Mouse (Mus musculus): ENCODE measurements around the gene Scn4b.

Scn4b gene

DNA sequence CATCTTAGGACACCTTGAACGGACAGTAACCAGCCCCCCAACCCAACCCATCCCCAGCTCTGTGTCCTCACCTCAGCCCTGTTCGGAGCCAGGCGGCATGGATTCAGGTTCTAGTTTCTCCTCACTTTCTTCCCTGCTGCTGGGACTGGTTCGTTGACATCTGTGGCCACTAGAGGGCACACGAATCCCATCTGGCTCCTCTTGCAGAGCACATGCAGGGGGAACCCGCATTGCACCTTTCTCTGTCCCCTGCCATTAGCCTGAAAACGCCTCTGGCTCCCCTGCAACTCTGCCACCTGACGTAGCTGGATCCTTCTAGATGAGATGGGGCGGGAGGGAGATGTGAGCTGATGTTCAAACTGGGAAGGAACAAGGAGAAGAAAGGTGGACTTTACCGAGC, 16.4 kb upstream of the Scn4b start:
- in situ Hi-C loops (cut with MboI; ENCODE audit: low pct_unique_long_range_greater_than_20kb in 1 of 2, low sequenced_read_pairs in 2 of 2, unreplicated experiment in 1 of 2): loop anchor here in 1 of 2 experiments (5.0 kb wide), 1 partner anchor 94 kb away; no protein-coding TSS in a partner anchor

DNA sequence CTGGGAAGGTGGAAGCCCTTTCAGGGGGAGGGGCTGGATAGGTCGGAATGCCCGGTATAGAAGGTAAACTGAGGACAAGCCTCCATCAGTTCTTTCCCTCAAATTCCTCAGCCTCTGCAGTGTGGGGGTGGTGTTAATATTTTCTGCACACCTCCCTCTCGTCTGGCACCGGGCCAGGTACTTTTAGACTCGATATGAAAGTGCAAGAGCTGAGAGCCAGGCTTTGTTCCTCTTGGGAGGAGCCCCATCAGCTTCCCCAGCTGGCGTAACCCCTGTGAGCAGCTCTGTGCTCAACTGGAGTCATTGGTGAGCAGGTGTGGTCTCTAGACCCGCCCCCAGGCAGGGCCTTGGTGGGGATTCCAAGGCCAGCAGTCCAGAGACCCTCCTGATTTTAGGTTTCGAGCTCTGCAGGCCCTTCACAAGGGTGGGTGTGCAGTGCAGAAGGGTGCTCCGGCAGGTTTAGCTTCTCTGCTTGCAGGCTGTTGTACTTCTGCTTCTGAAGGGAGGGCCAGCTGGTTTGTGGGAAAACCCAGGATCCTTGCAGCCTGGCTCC, 15.9 kb upstream of the Scn4b start:
- in situ Hi-C loops (cut with MboI; ENCODE audit: low pct_unique_long_range_greater_than_20kb in 1 of 2, low sequenced_read_pairs in 2 of 2, unreplicated experiment in 1 of 2): loop anchor here in 1 of 2 experiments (5.0 kb wide), 1 partner anchor 95 kb away; no protein-coding TSS in a partner anchor

DNA sequence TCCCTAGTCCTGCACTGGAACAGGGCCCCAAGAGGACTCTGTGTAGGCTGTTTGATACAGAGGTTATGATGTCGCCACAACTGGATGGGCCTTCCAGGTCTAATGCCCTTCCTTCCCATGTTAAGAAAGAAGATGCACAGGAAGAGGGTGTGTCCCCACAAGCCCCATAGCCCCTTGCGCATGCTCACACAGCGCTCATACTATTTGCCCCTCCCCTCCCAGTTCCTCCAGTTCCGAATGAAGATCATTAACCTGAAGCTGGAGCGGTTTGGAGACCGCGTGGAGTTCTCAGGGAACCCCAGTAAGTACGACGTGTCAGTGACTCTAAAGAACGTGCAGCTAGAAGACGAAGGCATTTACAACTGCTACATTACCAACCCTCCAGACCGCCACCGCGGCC, 13.0 kb upstream of the Scn4b start:
- in situ Hi-C loops (cut with MboI; ENCODE audit: low pct_unique_long_range_greater_than_20kb in 1 of 2, low sequenced_read_pairs in 2 of 2, unreplicated experiment in 1 of 2): loop anchor here in 1 of 2 experiments (25.0 kb wide), 1 partner anchor 663 kb away; the partner anchor contains the start of gene Upk2

DNA sequence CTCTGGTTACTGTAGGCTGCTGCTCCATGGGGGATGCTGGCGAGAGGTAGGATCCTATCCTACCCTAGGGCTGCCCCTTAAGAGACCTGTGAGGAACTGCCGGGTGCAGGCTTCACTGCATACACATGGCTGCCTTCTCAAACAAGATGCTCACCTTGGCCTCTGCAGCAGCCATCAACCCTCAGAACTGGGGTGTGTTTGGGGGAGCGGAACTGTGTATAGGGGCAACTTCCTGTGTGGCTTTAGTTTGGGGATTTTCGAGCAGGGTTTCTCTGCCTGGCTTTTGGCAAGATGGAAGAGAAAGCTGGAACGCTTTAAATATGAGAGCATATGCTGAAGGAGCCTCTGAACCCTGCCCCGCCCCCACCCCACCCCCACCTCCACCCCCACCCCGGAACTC, 11.3 kb upstream of the Scn4b start:
- in situ Hi-C loops (cut with MboI; ENCODE audit: low pct_unique_long_range_greater_than_20kb in 1 of 2, low sequenced_read_pairs in 2 of 2, unreplicated experiment in 1 of 2): loop anchor here in 1 of 2 experiments (25.0 kb wide), 1 partner anchor 665 kb away; the partner anchor contains the start of gene Upk2

DNA sequence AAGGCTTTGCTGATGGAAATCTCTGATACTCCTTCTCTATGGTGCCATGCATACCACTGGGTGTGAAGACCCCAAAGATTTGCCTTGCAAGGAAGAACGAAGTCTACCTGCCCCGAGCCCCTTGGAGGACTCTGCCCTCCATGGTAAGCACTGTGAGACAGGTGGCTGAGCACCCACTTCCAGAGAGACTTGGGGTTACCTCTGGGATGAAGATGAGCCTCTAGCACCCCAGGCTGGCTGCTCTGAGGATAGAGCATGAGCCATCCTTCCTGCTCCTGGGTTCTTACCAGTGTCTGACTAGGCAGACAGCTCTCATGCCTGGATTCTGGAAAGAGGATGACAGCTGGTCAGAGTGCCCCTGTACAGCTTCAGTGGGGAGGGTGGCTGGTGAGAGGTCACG, 8.1 kb upstream of the Scn4b start:
- in situ Hi-C loops (cut with MboI; ENCODE audit: low pct_unique_long_range_greater_than_20kb in 1 of 2, low sequenced_read_pairs in 2 of 2, unreplicated experiment in 1 of 2): loop anchor here in 1 of 2 experiments (25.0 kb wide), 1 partner anchor 668 kb away; the partner anchor contains the start of gene Upk2

DNA sequence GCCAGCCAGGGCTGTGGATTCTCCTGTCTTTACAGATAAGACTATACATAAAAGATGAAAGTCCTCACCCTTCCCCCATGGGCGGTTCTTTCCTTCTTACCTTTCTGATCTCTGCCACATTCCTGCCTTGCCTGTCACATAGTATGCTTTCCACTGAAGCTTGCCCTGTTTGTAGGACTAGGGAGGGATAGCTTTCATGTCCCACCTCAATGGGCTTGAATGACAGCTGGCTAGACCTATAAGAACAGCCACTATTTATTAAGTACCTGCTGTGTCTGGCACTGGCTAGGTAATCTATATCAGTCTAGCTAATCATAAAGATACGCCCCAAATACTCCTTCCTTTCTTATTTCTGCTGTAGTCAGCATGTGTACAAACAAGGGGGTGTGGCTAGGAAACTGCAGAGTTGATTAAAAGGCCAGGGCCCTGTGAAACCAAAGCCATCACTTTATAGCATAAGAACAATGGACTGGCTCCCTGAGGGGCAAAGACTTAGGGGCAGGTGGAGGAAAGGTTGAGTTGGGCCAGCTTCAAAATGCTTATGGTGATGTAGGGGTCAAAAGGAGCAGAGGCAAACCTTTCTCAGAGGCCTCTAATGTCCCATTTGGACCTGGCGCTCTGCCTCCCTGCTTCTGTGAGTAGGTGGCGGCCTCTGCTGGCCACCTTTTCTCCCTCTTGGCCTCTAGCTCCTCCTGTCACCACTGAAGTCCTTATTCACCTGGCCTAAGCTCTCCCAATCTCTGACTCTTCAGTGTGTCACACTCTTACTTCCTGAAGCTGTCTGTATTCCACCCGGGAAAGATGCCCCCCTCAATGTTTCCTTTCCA, 4.5 kb upstream of the Scn4b start:
- in situ Hi-C loops (cut with MboI; ENCODE audit: low pct_unique_long_range_greater_than_20kb in 1 of 2, low sequenced_read_pairs in 2 of 2, unreplicated experiment in 1 of 2): loop anchor here in 1 of 2 experiments (25.0 kb wide), 1 partner anchor 671 kb away; the partner anchor contains the start of gene Upk2

DNA sequence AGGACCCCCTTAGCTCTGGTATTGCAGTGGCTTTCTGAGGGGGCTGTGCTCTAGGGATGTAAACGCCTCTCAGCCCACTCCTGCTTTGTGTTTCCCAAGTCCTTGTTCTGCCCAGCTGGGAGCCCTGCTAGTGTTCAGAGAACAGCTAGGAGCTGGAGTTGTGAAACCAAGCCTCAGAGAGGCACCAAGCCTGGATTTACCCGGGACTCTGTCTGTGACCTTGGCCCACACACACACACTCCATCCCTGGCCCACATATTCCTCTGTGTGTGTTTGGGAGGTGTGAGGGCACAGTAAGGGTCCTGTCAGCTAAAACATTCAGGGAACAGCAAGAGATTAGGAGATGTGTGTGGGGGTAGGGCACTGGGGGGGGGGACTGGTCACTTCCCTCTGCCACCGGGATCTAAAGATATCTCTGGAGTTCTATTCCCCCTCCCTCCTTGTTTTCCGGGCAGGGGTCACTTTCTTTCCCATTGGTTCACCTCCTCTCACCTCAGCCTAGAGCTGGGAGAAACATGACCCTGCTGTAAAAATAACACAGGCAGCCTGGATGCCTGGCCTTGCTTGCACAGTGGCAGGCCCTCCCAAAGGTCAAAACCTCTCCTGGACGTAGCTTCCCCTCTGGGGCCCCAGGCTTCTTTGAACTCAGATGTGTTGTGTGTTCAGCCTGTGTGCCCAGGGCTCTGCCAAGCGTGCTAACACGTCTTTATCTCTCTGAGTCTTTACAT, 1.6 kb upstream of the Scn4b start:
- in situ Hi-C loops (cut with MboI; ENCODE audit: low pct_unique_long_range_greater_than_20kb in 1 of 2, low sequenced_read_pairs in 2 of 2, unreplicated experiment in 1 of 2): loop anchor here in 1 of 2 experiments (25.0 kb wide), 1 partner anchor 674 kb away; the partner anchor contains the start of gene Upk2

DNA sequence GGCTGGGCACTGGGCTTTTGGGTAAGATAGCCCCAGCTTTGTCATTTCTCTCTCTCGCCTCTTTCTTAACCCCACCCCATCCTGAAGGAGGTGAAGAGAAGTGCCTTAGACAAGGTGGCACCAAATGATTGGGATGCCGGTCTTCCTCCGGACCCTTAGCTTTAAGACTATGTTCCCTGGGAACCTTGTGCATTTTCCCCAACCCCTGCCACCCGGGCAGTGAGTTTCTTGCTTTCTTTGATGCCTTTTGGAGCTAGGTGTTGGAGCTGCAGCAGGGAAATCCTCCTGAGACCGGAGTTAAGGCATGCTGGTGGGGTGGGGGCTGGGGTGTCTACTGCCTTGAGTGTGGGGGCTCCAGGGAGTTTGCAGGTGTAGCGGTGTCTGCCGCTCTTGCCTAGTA, 887 bp downstream of the Scn4b start:
- in situ Hi-C loops (cut with MboI; ENCODE audit: low pct_unique_long_range_greater_than_20kb in 1 of 2, low sequenced_read_pairs in 2 of 2, unreplicated experiment in 1 of 2): loop anchor here in 1 of 2 experiments (25.0 kb wide), 1 partner anchor 677 kb away; the partner anchor contains the start of gene Upk2

DNA sequence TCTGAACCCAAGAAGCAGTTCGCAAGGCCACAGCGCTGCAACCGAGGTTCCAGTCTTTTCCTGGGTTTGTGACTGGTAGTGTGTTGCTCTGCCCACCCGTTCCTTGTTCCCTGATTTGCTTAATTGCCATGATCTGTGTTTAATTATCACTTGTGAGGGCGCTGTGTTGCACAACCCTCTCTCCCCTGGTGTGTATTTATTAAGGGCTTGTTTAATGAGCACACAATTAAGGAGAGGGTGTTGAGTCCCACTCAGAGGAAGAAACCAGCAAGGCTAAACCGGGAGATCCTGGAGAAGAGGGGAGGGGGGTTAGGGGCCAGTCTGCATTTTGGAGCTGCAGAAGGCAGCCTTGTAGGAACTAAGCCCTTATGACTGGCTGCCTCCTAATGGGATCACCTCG, 2.8 kb downstream of the Scn4b start:
- in situ Hi-C loops (cut with MboI; ENCODE audit: low pct_unique_long_range_greater_than_20kb in 1 of 2, low sequenced_read_pairs in 2 of 2, unreplicated experiment in 1 of 2): loop anchor here (10.0 to 25.0 kb wide), 2 partner anchors 116 to 679 kb away; partner anchors contain the start of gene Upk2 (in 1 of the 2)

DNA sequence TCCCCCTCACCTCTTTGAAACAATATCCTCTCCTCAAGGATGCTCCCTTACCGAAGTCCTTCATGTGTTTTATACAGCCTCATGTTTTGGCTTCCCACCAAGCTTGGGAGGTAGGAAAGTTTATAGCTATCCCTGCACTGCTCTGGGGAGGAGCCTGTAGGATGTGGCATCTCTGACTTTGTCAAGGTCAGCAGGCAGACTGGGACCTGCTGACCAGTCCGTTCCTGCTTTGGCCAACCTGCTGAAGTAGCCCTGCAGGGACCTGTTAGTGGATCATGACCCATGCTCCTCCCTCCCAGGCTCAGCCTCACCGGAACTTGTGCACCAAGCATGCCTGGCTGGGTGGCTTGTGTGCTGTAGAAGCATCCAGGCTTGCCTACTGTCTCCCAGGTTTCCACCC, 4.5 kb downstream of the Scn4b start:
- in situ Hi-C loops (cut with MboI; ENCODE audit: low pct_unique_long_range_greater_than_20kb in 1 of 2, low sequenced_read_pairs in 2 of 2, unreplicated experiment in 1 of 2): loop anchor here (10.0 to 25.0 kb wide), 2 partner anchors 118 to 680 kb away; partner anchors contain the start of gene Upk2 (in 1 of the 2)

DNA sequence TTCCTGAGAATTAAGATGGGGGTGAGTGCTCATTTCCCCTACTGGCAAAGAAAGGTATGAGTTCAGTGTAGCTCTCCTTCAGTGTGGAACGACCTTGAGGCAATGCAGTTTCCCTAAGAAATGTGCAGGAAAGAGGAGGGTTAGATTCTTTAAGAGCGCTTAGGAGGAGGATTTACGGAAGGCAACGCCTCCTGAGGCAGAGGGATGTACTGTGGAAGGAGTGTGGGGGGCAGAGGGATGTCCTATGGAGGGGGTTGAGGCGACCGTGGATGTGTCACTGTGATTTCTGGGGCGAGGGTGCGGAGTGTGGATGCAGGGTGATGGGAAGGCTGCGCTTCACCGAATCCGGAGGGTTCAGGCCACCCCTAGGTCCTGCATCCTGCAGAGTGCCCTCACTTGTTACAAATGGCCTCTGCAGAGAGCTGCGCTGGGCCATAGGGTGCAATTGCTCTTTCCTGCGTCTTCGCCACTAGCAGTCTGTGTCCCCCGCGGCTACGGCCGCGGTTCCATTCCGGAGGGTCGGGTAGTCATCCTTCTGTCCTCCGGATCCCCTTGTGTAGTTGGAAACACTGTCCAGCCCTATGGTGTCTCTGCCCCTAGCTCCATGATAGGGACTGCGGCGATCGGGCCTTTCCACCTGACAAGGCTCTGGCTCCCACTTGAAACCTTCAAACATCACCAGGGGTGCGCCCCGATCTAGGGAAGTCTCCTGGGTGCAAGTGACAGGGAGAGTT, 7.5 kb downstream of the Scn4b start:
- in situ Hi-C loops (cut with MboI; ENCODE audit: low pct_unique_long_range_greater_than_20kb in 1 of 2, low sequenced_read_pairs in 2 of 2, unreplicated experiment in 1 of 2): loop anchor here (10.0 to 25.0 kb wide), 2 partner anchors 121 to 683 kb away; partner anchors contain the start of gene Upk2 (in 1 of the 2)

DNA sequence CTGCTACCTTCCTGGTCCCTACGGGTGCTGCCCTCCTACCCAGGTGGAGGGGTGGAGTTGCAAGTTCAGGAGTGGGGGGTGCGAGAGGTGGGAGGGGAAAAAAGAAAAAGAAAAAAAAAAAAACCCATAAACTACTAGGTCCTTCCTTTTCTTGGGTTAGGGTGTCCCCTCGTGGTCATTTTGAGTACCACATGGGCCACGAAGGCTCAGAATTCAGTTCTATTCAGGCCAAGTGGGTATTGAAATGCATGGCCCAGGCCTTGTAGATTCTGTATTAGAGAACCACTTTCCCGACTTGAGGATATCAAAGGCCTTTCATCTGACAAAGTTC, 8.0 kb downstream of the Scn4b start:
- in situ Hi-C loops (cut with MboI; ENCODE audit: low pct_unique_long_range_greater_than_20kb in 1 of 2, low sequenced_read_pairs in 2 of 2, unreplicated experiment in 1 of 2): loop anchor here (10.0 to 25.0 kb wide), 2 partner anchors 121 to 684 kb away; partner anchors contain the start of gene Upk2 (in 1 of the 2)

DNA sequence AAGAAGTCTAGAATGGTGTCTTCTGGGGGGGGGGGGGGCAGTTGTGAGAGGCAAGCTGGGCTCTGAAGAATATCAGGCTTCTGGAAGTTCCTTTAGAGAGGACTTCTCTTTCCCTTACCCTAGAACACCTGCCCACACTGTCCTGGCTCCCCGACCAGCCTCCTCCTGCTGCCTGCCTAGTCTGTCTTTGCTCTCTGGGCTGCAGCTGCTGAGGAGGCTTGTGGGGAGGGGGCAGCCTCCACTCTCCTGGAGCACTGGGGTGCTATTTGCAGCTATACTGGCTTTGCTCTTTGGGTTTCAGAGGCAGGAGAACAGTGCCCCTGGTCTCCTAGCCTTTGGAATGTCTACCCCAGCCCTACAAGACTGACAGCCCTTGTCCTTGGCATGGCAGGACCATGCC, 12.7 kb downstream of the Scn4b start:
- in situ Hi-C loops (cut with MboI; ENCODE audit: low pct_unique_long_range_greater_than_20kb in 1 of 2, low sequenced_read_pairs in 2 of 2, unreplicated experiment in 1 of 2): no loop called here

DNA sequence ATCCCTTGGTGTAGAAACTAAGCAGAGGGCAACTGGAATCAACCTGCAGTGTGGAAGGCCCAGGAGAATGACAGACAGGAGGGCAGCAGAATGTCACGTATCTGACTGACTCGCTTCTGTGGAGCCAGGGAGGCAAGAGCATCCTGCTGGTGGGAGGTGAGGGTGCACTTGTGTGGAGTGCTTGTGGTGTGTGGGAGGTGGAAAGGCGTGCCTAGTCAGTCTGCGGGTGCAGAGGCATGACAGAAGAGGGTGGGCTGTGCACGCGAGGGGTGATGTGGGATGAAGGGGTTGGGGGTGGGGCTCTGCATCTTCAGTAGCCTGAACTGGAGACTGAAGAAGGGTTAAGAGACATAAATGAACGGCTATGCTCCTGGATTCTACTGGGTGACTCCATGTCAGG, 15.2 kb downstream of the Scn4b start:
- in situ Hi-C loops (cut with MboI; ENCODE audit: low pct_unique_long_range_greater_than_20kb in 1 of 2, low sequenced_read_pairs in 2 of 2, unreplicated experiment in 1 of 2): no loop called here

DNA sequence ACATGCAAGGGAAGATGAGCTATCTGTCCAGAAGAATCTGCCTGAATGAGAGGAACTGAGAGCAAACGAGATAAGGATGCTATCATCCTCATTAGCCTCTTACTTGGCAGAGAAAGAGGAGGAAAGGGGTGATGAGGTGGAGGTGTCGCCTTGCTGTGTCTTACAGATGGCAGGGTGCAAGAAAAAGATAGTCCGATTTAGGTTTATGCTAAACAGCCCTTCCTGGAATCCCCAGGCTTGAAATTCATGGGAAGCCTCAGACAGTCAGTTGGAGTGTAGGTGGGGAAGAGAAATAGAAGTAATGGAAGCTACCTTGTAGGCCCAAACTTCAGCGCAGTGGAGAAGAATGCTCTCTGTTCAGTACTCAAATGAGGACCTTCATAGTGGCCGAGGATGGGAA, 29.7 kb downstream of the Scn4b start:
- in situ Hi-C loops (cut with MboI; ENCODE audit: low pct_unique_long_range_greater_than_20kb in 1 of 2, low sequenced_read_pairs in 2 of 2, unreplicated experiment in 1 of 2): no loop called here

DNA sequence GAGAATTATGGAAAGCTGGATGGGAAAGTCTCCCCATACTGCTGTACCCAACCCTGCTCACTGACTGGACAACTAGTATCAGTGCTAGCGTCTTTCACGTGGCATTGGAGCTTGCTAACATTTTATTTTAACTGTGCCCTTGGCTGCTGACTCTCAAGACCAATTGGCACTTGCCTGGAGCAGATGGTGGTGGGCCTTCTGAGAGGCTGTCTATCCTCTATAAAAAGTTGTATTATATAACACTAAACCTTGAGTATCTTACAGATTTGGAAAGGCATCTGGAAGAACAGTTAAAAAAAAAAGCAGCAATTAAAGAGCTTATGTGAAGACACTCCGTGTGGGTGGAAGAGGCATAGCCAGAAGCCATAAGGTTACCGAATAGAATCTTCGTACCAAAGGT, 32.0 kb downstream of the Scn4b start:
- in situ Hi-C loops (cut with MboI; ENCODE audit: low pct_unique_long_range_greater_than_20kb in 1 of 2, low sequenced_read_pairs in 2 of 2, unreplicated experiment in 1 of 2): no loop called here

DNA sequence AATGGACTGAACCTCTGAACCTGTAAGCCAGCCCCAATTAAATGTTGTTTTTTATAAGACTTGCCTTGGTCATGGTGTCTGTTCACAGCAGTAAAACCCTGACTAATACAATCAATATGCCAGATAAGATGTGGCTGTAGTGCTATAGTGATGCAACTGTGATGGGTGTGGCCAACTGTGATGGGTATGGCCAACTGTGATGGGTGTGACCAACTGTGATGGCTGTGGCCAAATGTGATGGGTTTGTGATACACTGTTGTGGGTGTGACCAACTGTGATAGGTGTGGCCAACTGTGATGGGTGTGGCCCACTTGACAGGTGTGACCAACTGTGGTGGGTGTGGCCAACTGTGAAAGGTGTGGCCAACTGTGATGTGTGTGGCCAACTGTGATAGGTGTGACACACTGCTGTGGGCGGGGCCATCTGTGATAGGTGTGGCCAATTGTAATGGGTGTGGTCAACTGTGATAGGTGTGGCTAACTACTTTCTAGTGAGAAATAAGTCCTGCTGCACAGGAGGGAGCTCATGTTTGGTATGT, 32.9 kb downstream of the Scn4b start:
- in situ Hi-C loops (cut with MboI; ENCODE audit: low pct_unique_long_range_greater_than_20kb in 1 of 2, low sequenced_read_pairs in 2 of 2, unreplicated experiment in 1 of 2): no loop called here

DNA sequence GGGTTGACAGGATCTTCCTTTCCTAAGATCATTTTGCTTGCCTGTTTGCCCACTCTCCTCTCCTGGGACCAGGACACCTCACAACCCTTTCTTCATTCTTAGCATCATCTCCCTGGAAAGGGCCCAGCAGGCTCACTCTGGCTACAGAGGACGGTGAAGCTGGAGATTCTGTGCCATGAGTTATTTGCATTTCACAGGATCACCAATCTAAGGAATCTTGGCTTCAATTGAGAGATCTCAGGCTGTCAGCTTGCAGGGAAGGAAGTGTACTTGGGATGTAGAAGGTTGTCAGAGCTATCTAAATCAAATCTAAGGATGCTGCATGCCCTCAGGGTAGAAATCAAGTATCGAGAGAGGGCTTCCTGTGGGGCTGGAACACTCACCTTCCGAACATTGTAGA, 35.3 kb downstream of the Scn4b start:
- in situ Hi-C loops (cut with MboI; ENCODE audit: low pct_unique_long_range_greater_than_20kb in 1 of 2, low sequenced_read_pairs in 2 of 2, unreplicated experiment in 1 of 2): no loop called here

All from mouse embryonic stem cell (cell line).